Mouse (Mus musculus) thymus, postnatal 25 days (tissue): ENCODE results near the gene Ctc1.

Source experiments
- DNase-seq: peaks from one replicate; pipeline ENCODE4 v3.0.0; 2022

The Ctc1 gene

DNA sequence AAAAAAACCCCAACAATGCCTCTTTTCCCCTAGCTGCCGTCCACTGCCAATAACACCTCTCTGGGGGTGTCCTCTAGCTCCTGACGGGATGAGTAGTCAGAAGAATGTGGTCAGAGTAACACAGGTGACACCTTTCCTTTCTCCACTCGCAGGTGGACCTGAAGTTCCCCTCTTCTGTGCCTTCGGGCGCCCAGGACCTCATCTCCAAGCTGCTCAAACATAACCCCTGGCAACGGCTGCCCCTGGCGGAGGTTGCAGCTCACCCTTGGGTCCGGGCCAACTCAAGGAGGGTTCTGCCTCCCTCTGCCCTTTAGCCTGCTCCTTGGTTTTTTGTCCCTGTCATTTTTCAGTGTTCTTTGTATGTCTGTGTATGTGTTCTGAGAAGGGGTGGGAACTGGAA is 35.0 kb downstream of the Ctc1 start:
- no peak for DNase-seq

DNA sequence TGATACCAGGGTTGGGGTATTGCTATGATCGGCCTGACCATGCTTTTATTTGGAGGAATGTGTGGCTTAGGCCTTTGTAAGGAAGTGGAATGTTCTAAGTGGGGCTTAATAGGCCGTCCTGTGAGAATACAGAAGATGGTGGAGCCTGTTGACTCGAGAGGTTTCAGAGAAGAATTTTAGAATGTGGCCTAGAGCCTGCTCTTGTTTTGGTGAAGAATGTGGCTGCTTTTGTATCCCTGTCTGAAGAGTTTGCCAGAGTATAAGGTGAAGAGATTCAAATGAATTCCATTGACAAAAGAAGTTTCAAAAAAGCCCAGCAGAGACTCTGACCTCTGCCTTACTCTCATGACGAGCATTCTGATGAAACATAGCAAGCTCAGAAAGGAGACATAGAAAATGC is 36.1 kb downstream of the Ctc1 start:
- no peak for DNase-seq

DNA sequence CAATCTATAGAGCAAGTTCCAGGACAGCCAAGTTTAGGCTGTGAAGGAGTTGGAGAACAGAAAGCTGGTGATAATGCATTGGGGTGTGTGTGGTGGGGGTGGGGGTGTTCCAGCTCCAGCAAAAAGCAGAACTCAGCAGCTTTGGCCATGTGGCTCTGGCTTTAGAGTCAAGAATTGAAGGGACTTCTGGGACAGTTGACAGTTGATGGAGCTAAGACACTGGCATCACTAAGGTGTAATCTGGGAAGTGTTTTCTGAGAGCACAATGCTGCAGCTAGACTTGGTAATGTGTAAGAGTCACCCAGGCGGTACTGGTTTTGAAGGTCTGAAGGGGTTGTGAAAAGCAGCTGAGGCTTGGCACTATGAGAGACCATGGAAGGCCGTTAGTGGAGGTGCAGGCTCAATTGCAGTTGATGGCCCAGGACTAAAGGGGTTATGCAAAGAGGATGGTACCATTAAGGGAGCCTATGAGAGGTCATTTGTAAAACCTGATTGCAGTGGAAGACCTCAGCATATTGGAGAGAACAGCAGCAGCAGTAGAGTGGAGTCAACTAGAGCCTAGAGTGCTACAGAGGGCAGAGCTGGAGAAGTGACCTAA is 37.2 kb downstream of the Ctc1 start:
- no peak for DNase-seq

DNA sequence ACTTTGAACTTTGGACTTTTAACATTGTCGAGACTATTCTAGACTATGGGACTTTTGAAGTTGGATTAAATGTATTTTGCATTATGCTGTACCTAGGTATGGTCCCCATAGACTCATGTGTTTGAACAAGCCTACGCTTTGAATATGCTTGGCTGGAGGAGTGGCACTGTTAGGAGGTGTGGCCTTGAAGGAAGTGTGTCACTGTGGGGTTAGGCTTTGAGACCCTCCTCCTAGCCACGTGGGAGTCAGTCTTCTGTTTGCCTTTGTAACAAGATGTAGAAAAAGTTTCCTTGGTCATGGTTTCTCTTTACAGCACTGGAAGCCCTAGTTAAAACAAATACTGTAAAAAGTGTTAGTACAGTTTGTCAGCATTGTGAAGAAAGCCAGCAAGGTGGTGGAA is 38.1 kb downstream of the Ctc1 start:
- DNase-seq: no peak

DNA sequence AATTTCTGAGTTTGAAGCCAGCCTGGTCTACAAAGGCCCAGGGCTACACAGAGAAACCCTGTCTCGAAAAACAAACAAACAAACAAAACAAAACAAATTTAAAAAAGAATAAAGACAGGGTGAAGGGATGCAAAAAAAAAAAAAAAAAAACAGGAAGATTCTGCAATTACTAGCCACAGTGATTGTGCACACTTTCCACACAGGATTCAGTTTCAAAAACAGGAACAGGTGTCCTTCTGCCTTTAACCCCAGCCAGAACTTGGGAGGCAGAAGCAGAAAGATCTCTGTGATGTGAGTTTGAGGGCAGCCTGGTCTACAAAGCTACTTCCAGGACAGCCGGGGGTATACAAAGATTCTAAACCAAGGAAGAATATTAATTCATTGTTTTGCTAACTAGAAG is 42.6 kb downstream of the Ctc1 start:
- DNase-seq: no peak

DNA sequence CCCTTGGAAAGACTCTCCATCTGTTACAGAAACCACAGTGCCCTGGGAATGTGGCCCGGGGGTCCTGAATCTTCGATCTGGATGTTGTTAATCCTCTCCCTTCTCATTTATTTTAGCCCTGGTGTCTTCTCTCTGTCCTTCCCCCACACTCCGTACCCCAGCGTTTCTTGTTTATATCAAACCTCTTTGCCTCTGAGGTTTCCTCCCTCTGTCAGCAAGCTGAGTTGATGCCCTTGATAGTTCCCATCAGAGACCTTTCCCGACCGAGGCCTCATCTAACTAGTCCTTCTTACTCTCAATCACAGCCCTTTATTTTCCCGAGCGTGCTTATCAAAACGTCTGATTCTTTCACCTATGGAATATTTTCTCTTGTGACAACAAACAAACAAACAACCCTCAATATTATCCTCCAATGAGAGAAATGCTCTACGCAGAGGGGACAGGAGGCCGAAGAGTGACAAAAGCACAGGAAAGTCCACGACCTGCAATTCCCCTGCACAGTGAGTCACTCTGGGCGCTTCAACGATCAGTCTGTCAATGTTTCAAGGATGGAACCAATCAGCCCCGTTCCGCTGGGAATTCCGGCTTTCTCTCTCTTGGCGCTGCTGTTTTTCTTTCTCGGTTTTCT is 43.1 kb downstream of the Ctc1 start:
- DNase-seq: no peak

DNA sequence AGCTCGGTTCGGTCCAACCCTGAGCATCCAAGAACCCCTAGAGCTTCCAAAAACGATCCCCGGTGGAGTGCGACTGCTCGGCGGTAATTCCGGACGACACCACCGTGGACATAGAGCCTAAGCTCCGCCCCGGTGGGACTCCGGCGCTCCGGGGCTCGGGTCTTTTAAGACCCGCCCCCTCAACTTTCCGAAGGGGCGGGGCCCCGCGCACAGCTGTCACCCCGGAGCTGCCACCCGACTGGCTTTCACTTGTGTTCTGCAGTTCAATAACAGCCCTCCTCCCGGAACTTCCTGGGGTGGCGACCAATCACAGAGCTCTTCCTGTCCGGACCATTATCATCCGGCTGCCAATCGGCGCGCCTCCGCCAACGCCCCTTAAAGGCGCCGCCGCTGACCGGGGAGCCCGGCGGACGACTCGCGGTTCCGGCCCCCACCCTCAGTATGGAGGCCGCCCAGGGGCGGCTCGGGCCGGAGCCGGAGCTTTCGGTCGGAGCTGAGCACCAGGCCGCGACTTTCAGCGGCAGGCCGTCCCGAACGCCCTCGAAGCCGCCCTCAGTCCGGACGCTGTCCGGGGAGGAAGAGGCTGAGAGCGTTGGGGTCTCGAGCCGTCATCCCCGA is 43.8 kb downstream of the Ctc1 start, which contains the start of gene Borcs6:
TSS of gene Borcs6 (plus strand) at position 361 of the 618 bp plus-strand sequence.
- peak; percentile 94 for DNase-seq

DNA sequence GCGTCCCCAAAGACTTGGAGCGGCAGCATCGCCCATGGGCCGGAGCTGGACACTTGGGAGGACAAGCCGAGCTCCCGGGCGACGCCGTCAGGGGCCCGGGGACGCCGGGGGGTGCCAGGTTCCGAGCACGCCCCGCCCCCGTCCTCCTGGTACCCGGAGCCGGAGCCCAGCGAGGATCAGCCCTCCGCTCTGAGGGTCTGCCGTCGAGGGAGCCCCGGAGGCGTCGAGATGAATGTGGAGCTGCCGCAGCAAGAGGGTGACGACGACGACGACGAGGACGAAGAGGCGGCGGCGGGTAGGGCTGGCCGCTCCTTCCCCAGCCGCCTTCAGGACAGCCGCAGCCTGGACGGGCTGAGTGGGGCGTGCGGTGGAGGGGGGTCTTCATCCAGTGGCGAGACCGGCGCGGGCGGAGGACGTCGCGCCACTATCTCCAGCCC is 44.3 kb downstream of the Ctc1 start:
- no peak for DNase-seq

DNA sequence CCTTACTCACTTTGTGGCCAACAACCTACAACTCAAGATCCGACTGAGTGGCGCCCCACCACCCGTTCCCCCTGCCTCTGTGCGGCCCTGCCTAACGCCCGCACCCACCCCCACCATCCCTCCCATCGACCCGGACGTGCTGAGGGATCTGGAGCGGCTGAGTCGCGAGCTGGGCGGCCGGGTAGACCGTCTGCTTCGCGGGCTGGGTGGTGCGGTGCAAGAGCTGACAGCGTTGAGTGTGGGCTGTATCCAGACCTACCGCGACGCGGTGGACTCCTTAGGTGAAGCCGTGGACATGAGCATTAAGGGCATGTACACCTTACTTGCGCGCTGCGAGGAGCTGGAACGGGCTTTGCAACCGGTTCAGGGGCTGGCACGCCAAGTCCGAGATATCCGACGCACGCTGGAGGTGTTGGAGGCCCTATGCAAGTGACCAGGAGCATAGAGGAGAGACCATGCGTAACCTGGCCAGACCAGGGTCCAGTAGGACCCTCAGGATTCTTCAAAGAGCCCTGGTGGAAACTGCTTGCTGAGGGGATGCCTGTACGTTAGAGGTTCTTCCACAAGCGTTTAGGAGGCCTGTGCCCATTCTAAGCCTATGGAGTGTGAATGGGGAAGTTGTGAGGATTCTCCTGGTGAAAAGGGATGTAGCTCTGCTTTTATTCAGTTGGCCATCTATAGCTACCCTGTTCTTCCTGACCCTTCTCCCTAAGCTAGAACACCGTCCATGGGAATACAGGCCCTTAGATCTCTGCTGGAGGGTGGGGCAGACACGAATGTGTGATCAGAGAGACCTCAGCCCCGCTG is 44.9 kb downstream of the Ctc1 start:
- no peak for DNase-seq

DNA sequence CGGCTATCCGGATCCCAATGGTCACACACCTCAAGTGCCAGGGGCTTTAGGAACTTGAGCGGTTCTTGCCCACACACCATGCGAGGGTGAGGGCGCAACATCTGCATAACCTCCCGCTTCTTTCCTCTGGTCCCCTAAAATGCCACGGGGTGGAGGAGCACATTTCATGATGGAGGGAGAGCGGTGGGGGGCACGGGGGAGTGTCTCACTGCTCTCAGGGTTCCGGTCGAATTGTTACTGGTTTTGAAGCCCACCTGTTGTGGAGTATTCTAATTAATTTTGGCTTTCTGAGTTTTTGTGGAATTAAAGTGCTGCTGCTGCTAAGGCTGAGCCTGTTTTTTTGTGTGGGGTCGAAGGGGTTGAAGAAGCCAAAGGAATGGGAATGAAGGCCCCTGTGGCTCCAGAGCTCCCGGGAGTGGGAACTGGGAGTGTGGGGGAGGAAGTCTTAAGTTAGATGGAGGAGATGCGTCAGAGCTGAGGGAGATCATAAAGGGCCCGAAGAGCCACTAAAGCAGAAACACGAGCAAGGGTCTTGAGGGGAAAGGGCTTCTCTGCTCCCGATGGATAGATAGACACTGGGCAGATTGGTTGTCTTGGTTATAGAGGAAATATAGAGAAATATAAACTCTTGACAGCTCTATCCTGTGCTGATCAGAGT is 45.7 kb downstream of the Ctc1 start:
- DNase-seq: no peak

DNA sequence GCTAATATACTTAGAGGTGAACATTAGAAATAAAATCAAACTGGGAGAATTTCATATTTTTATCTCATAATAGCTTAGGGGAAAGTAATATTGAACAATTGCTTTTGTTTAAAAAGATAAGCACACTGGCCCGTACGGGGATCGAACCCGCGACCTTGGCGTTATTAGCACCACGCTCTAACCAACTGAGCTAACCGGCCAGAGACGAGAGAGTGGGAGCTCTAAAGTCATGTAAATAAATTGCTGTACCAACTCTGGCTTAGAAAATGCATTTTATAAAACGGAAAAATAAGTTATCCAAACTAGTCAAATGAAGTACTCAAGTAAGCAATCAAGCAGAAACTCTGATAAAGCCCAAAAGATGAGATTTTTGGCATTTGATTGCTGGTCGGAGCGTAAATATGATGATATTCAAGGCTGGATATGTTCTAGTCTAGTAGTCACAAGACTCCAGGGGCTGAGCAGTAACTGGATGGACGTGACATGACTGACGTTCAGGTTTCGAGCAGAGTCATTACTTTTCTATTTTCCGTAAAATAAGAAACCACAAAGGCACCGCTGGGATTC is 46.6 kb downstream of the Ctc1 start:
- DNase-seq: peak; percentile 76

DNA sequence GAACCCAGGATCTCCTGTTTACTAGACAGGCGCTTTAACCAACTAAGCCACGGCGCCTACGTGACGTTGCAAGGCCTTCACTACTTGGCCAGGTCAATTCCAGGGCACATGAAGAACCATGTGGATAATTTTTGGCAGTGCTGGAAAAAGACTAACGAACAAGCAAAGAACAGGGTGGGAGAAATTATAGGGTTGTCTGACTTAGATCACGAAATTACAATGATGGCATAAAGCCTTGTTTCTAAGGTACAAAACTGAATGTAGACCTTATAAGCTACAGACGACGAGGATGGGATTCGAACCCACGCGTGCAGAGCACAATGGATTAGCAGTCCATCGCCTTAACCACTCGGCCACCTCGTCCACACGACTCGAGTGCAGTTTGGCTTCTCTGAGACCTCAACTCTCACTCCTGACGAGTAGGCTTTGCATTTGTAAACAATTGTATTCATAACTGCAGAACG is 47.1 kb downstream of the Ctc1 start:
- peak; percentile 97 for DNase-seq

DNA sequence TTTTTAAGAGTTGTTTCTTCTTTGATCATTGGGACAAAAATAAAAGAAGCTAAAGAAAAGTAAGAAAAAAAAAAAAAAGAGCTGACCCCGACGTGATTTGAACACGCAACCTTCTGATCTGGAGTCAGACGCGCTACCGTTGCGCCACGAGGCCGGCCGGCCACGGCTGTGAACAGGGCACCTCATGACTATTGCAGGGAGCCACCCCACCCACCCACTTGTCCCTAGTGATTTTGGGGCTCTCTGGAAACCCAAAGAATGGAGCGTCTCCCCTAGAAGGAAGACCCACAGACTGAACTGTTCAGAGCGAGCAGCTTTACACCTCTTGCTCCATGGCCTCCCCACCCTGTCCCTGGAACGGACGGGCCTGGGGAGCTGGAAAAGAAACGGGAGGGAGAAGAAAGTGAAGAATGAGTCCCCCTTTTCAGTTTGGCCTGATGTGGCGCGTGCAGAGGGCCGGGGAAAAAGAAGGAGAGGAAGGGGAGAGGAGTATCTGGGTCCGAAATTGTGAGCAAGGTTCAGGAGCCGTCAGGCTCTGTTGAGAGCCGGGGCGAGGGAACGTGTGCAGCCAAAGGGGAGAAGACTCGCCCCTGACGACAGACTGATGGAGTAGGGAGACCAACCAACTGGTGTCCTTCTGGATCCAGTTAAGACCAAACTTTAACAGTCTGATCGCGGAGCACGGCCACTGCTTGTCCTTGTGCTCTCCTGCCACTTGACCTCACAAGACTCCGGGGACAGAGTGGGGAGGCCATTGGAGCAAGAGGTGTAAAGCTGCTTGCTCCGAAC is 47.9 kb downstream of the Ctc1 start:
- DNase-seq: peak; percentile 77

DNA sequence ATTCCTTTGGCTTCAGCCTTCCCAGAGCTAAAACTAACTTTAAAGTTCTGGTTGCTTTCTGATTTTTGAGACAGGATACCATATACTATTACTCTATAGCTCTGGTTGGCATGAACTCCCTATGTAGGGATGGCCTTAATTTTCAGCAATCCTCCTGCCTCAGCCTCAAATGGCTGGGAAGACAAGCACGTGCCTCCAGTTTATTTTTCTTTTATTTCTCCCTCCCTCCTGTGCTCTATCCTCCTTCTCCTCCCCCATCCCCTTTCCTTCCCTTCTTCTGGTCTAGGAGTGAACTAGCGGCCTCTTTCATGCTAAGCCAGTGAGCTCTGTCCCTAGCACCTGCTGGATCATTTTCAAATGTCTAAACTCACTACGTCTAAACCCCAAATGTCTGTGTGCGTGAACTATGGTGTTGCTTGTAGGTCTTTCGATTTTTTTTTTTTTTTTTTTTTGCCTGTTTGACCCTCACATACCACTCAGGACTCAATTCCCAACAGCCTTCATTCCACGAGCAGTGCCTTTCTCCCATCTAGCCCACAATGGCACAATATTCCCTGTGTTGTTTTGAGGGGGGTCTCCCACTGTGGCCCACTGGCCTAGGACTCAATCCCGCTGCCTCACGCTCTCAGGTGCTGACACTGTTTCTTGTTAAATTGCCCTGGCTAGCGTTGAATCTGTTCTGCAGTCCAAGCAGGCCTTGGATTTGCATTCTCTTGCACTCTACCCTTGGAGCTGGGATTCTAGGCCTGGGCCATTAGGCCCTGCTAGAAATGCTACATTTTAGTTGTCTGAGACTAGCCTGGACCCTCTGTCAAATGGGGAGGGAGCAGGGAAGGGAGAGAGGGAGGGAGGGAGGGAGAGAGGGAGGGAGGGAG is 48.8 kb downstream of the Ctc1 start:
- no peak for DNase-seq

DNA sequence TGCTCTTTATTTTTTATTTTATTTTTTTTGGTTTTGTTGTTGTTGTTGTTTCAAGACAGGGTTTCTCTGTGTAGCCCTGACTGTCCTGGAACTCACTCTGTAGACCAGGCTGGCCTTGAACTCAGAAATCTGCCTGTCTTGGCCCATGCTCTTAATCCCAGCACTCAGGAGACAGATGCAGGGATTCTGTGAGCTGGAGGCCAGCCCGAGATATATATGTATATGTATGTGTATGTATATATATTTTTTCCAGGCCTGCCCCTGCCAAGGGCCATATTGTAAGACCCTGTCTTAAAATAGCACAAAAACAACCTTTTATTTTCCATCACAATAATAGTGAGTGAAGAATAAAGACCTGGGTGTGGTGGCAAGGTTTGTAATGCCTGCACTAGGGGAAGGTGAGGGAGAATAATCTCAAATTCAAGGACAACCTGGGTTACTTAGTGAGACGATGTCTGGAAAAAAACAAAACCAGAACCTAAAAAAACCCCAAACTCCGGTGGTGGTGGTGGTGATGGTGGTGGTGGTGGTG is 49.7 kb downstream of the Ctc1 start:
- DNase-seq: no peak

DNA sequence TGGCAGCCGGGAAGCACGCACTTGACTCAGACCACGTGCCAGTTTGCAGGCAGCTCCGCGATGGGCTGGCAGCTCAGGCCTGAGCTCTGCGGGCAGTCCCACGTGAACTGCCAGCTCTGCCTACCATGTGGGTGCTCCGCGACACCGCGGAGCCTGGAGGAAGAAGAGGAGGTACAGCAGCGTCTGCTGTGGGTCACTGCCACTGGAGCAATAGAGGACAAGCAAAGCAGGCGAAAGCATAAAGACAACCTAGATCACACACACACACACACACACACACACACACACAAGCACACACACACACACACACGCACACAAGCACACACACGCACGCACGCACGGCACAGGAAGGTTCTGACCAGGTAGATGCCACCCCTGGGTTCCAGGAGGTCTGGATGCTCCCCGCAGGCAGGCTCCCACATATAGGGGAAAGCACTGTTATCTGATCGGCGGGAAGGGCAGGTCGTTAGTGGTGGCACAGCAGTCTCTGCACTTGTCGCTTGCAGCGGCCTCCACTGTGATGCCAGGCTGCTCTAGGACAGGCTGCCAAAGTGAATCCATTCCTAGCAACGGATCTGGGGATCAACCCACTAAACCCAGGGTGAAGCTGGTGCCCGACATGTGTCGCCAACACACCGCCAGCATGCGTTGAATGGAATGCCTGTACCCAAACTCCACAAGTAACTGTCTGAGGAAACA is 50.6 kb downstream of the Ctc1 start:
- no peak for DNase-seq

DNA sequence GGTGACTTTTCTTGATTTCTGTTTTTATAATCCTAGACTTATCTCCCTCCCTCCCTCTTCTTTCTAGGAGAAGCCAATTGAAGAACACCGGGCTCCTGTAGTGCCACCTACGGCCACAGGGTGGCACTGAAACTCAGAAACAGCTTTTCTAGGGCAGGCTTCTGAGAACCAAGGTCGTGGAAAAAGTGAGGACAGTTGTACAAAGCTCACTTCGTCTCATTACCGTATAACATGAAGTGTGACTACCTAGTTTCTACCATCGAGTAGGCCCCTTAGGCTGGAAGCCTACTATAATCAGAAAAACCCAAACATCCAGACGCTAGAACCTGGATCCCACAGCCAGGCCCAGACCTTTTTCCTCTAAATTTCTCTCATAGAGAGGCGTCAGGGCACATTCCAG is 51.2 kb downstream of the Ctc1 start:
- DNase-seq: peak; percentile 87

DNA sequence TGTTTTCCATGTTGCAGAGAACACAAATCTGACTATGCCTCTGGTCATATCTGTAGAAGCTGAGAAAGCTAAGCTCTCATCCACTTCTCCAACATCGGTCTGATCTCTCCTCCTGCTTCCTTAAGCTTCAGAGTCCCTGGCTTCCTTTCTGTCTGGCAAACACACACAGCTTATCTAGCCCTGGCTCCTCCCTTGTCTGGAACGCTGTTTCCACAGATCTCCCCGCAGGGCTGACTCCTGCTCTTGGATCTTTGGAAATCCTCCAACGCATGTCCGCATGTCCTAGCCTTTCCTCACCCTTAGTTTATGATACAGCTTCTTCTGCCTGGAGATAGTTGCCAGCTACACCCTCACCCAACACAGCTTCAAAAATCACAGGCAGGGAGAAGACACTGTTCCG is 51.9 kb downstream of the Ctc1 start:
- no peak for DNase-seq

DNA sequence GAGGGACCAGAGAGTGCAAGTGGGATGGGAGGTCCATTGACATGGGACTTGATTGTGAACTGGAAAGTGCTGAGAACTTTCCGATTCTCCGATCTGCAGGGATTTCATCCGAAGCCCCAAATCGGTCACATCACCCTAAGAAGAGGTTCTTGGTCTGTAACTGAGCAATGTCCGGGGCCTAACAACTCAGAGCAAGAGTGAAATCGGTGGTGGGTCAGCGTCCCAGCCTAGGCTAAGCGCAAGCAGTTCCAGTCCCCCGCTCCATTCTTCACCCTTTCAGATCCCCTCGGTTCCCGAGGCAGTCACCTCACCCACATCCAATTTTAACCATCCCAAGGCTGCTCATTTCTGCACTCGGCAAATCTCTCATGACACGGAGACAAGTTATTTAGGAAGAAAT is 54.4 kb downstream of the Ctc1 start:
- DNase-seq: no peak
